20 mouse cellular contexts compared by ENCODE assay signal in genomic region chrX:47916831-47917230, GRCm38 (mm10). TPM values are rescaled to one million over a fixed set of nuclear protein-coding genes. Genes with fewer than 3 reads are reported as not detected.
DNase-seq lines count a peak whose midpoint lies in the region; TF ChIP-seq lines count a peak whose summit lies in the region.
"Had no signal": no experiment of that assay in that cellular context is flagged by ENCODE, and none has a peak within 500 bp of the region (broad histone marks: within the 10 kb centered on the region; RNA-seq: fewer than 3 reads in every experiment).

No protein-coding gene starts in this region.

- peak overlapping the region; percentile 82 for H3K27ac ChIP-seq in gastrocnemius, adult 2 months
- H3K27ac ChIP-seq in embryonic fibroblast, embryonic 13.5 days (ENCODE audit: insufficient read depth, low read length), result peak overlapping the region; percentile 40
- H3K27ac ChIP-seq in cerebellum, adult 2 months (ENCODE audit: insufficient read depth, low read length), result no peak overlapping the region
- H3K27ac ChIP-seq: embryonic facial prominence, embryonic 13.5 days; forebrain, embryonic 10.5 days; heart, adult 2 months; hindbrain, embryonic 13.5 days; hindbrain, postnatal 0 days had no signal

- H3K4me3 ChIP-seq in gastrocnemius, adult 2 months, result peak overlapping the region; percentile 17
- no peak overlapping the region for H3K4me3 ChIP-seq in embryonic fibroblast, embryonic 13.5 days (ENCODE audit: insufficient read depth, low read length)
- no peak overlapping the region for H3K4me3 ChIP-seq in cerebellum, adult 2 months (replicated peaks; ENCODE audit: insufficient read depth, low read depth, low read length)
- H3K4me3 ChIP-seq: embryonic facial prominence, embryonic 13.5 days; forebrain, embryonic 10.5 days; heart, adult 2 months; heart, embryonic 15.5 days; hindbrain, embryonic 13.5 days had no signal

- intact Hi-C loops in gastrocnemius, adult 2 months (cut with DNase I), result no loop called here

- DNase-seq in adrenal gland, postnatal 10 days, result peak; percentile 13
- no peak for DNase-seq in adrenal gland, postnatal 25 days
- peak; percentile 24 for DNase-seq in gastrocnemius, adult 2 months
- DNase-seq in gastrocnemius, postnatal 10 days, result no peak
- peak; percentile 48 for DNase-seq in NIH3T3 (ENCODE audit: low read depth)
- DNase-seq in cerebellum, adult 2 months, result no peak
- DNase-seq in layer of hippocampus, postnatal 10 days (ENCODE audit: low spot score in 2 of 2), result no peak
- DNase-seq: cerebellum, adult 11-12 months; cerebellum, adult 9-11 months; cerebellum, postnatal 36 days; heart, adult 2 months; heart, postnatal 14 days; kidney, adult 11 months; kidney, adult 9 months had no signal

- TF ChIP-seq CTCF in gastrocnemius, adult 2 months (IDR thresholded peaks at IDR 0.05), result no peak
- no peak for TF ChIP-seq CTCF in embryonic fibroblast, embryonic 13.5 days (IDR thresholded peaks at IDR 0.05; ENCODE audit: borderline replicate concordance, insufficient read depth, low read length)
- no peak for TF ChIP-seq CTCF in cerebellum, adult 2 months (IDR thresholded peaks at IDR 0.05; ENCODE audit: borderline replicate concordance, insufficient read depth, low read depth, low read length)

- peaks cover 9% of the 10 kb centered on the region for H3K4me1 ChIP-seq in embryonic fibroblast, embryonic 13.5 days (ENCODE audit: control insufficient read depth, insufficient read depth, low read length)
- H3K4me1 ChIP-seq in cerebellum, adult 2 months (ENCODE audit: control insufficient read depth, insufficient read depth, low read length), result no peaks in the 10 kb centered on the region
- H3K4me1 ChIP-seq: embryonic facial prominence, embryonic 13.5 days had no signal

- no peak for TF ChIP-seq POLR2A in embryonic fibroblast, embryonic 13.5 days (IDR thresholded peaks at IDR 0.05; ENCODE audit: low read depth, low read length)
- no peak for TF ChIP-seq POLR2A in cerebellum, adult 2 months (IDR thresholded peaks at IDR 0.05; ENCODE audit: borderline replicate concordance, insufficient read depth, low read length)

- H3K27me3 ChIP-seq in cerebellum, adult 2 months (ENCODE audit: control insufficient read depth, insufficient read depth, low read length), result no peaks in the 10 kb centered on the region
- H3K27me3 ChIP-seq: embryonic facial prominence, embryonic 13.5 days; heart, embryonic 15.5 days; hindbrain, embryonic 13.5 days had no signal

- WGBS in cerebellum, adult 2 months, result 69% methylated on average over 1 of the region's 1 CpGs

RNA-seq across cellular contexts. Expression of gene Ocrl, which starts 4.6 kb away (rescaled TPM):
- total RNA-seq in adrenal gland, postnatal 10 days (2021), result 10 to 100 TPM; 30.0 to 38.2 TPM
- 64.2 and 68.0 TPM in 2 replicates for total RNA-seq in adrenal gland, postnatal 25 days (2021)
- 10 to 100 TPM; 12.1 to 17.2 TPM for total RNA-seq in gastrocnemius, adult 2 months (2021)
- total RNA-seq in gastrocnemius, postnatal 10 days (2021), result 10 to 100 TPM in 1 of 2 experiments, 1 to 10 TPM in 1; 9.8 to 12.1 TPM
- 52.7 and 53.6 TPM in 2 replicates for polyA plus RNA-seq in embryonic fibroblast, embryonic 13.5 days (2011; ENCODE audit: insufficient read length, low read depth, missing spikeins)
- 50.6 and 52.6 TPM in 2 replicates for polyA plus RNA-seq in cerebellum, adult 2 months (2012; rRNA removed)
- total RNA-seq in layer of hippocampus, postnatal 10 days (2021), result 10 to 100 TPM; 48.6 to 56.0 TPM

RNA-seq across cellular contexts. Expression of gene Smarca1, which starts 24.1 kb away (rescaled TPM):
- total RNA-seq in adrenal gland, postnatal 10 days (2021), result 10 to 100 TPM; 21.7 to 24.3 TPM
- 24.7 and 35.9 TPM in 2 replicates for total RNA-seq in adrenal gland, postnatal 25 days (2021)
- total RNA-seq in gastrocnemius, adult 2 months (2021), result 1 to 10 TPM; 2.2 to 3.6 TPM
- total RNA-seq in gastrocnemius, postnatal 10 days (2021), result 1 to 10 TPM; 3.2 to 5.0 TPM
- 11.1 and 18.0 TPM in 2 replicates for polyA plus RNA-seq in embryonic fibroblast, embryonic 13.5 days (2011; ENCODE audit: insufficient read length, low read depth, missing spikeins)
- 5.7 and 6.1 TPM in 2 replicates for polyA plus RNA-seq in cerebellum, adult 2 months (2012; rRNA removed)
- total RNA-seq in layer of hippocampus, postnatal 10 days (2021), result 10 to 100 TPM; 37.6 to 41.1 TPM

Comparison
In these comparisons a context has a peak if more than half of its experiments do, and no peak if none do; other contexts are left out.
1. DNase-seq: peak in adrenal gland, postnatal 10 days (single experiment), gastrocnemius, adult 2 months (single experiment) and NIH3T3 (single experiment); none in adrenal gland, postnatal 25 days (single experiment), gastrocnemius, postnatal 10 days (single experiment), cerebellum, adult 2 months (0 of 2) and layer of hippocampus, postnatal 10 days (0 of 2).